Mouse (Mus musculus) brain, embryonic 14.5 days (tissue): ENCODE measurements around the gene Was. TPM values are rescaled to one million over a fixed set of nuclear protein-coding genes. Genes with fewer than 3 reads are reported as not detected.
"Not testable (repeated sequence)": the region's sequence is repeated elsewhere in the genome, so short reads cannot be mapped to it uniquely, and the experiment has no call there.

Experiments used
- DNase-seq: peaks from one replicate; pipeline ENCODE4 v3.0.0-alpha.2; 2011; ENCODE audit warnings: low read depth
- CTCF ChIP-seq: fragments of 200-500 bp; IDR thresholded peaks from 2 replicates; pipeline ENCODE4 v1.5.1; 2012; ENCODE audit warnings: inconsistent platforms, mild to moderate bottlenecking, moderate library complexity, borderline replicate concordance; ENCODE audit not compliant: insufficient read depth, insufficient read length; ENCODE audit errors: extremely low read depth
- POLR2A ChIP-seq: fragments of 200-500 bp; IDR thresholded peaks from 2 replicates; pipeline ENCODE4 v1.6.1; 2012; ENCODE audit warnings: mild to moderate bottlenecking, inconsistent platforms, borderline replicate concordance; ENCODE audit not compliant: poor library complexity, insufficient read depth, insufficient read length, severe bottlenecking; ENCODE audit errors: extremely low read depth
- polyA plus RNA-seq: library from polyadenylated mRNA; depleted of rRNA; stranded (reverse); fragments of >200 nt; gene quantifications from 2 replicates; pipeline ENCODE4 v1.2.3, GENCODE M21; 2012; rRNA removed

The Was gene
- polyA plus RNA-seq, 1 experiment = 1.00 TPM

- no peak for TF ChIP-seq POLR2A
- TF ChIP-seq CTCF = no peak
- DNase-seq = no peak
Measured at GRCm38 (mm10) chrX:8069166-8069565, 21.1 kb downstream of the Was start.

GRCm38 (mm10) chrX:8051044-8051781 lies 39.1 kb downstream of the Was start:
- not testable (repeated sequence) for DNase-seq

- no peak for TF ChIP-seq POLR2A
- TF ChIP-seq CTCF = no peak
- no peak for DNase-seq
Measured at GRCm38 (mm10) chrX:8033009-8033408, 57.3 kb downstream of the Was start.

Other genes starting within 250 kb of the Was start
- gene Otud5, start 249.1 kb downstream of the Was start, polyA plus RNA-seq = 42.4 and 56.4 TPM in 2 replicates
- gene Pim2, start 212.2 kb downstream of the Was start, polyA plus RNA-seq = 19.8 and 23.3 TPM in 2 replicates
- gene Slc35a2, start 206.5 kb downstream of the Was start, polyA plus RNA-seq = 41.0 and 60.1 TPM in 2 replicates
- 191 and 193 TPM in 2 replicates for gene Pqbp1, start 191.2 kb downstream of the Was start, polyA plus RNA-seq
- gene Timm17b, start 191.1 kb downstream of the Was start, polyA plus RNA-seq = 55.5 and 65.5 TPM in 2 replicates
- not detected in 2 replicates for gene Gm10491, start 182.7 kb downstream of the Was start, polyA plus RNA-seq
- gene Gm10490, start 181.0 kb downstream of the Was start, polyA plus RNA-seq = not detected in 2 replicates
- gene Pcsk1n, start 170.7 kb downstream of the Was start, polyA plus RNA-seq = 88.1 and 140 TPM in 2 replicates
- 0.06 TPM in 1 of 2 replicates, not detected in the other for gene Eras, start 161.9 kb downstream of the Was start, polyA plus RNA-seq
- gene Hdac6, start 142.6 kb downstream of the Was start, polyA plus RNA-seq = 114 and 119 TPM in 2 replicates
- 0.29 and 0.44 TPM in 2 replicates for gene Gata1, start 112.4 kb downstream of the Was start, polyA plus RNA-seq
- 0.33 and 0.43 TPM in 2 replicates for gene Glod5, start 72.0 kb downstream of the Was start, polyA plus RNA-seq
- 46.5 and 56.7 TPM in 2 replicates for gene Suv39h1, start 15.7 kb downstream of the Was start, polyA plus RNA-seq
- 235 and 257 TPM in 2 replicates for gene Wdr13, start 42.4 kb upstream of the Was start, polyA plus RNA-seq
- 336 and 439 TPM in 2 replicates for gene Rbm3, start 55.4 kb upstream of the Was start, polyA plus RNA-seq
- 29.7 and 33.8 TPM in 2 replicates for gene Tbc1d25, start 85.7 kb upstream of the Was start, polyA plus RNA-seq
- 20.0 and 23.7 TPM in 2 replicates for gene Ebp, start 103.0 kb upstream of the Was start, polyA plus RNA-seq
- 101 and 133 TPM in 2 replicates for gene Porcn, start 116.0 kb upstream of the Was start, polyA plus RNA-seq
- gene Ftsj1, start 161.9 kb upstream of the Was start, polyA plus RNA-seq = 47.5 and 55.4 TPM in 2 replicates
- 33.7 and 37.7 TPM in 2 replicates for gene Slc38a5, start 180.6 kb upstream of the Was start, polyA plus RNA-seq
- gene Ssxb10, start 236.9 kb upstream of the Was start, polyA plus RNA-seq = not detected in 2 replicates